Mouse (Mus musculus) forebrain, embryonic 16.5 days (tissue): ENCODE results near the gene Dennd6a. TPM values are rescaled to one million over a fixed set of nuclear protein-coding genes. Genes with fewer than 3 reads are reported as not detected.
"Not testable (repeated sequence)": the region's sequence is repeated elsewhere in the genome, so short reads cannot be mapped to it uniquely, and the experiment has no call there.

ENCODE experiments used
- ATAC-seq: fragments of 200-750 bp; cut with Nextera tagmentation; 2 replicates; pipeline ENCODE4 v1.8.0; 2017; ENCODE audit warnings: mild to moderate bottlenecking, moderate library complexity
- H3K27ac ChIP-seq: fragments of 300-500 bp; sonication (generic); 2 replicates; pipeline ENCODE4 v1.5.1; 2014; ENCODE audit warnings: low read length, control low read depth
- H3K27me3 ChIP-seq: fragments of 300-500 bp; sonication (generic); replicated peaks from 2 replicates; pipeline ENCODE4 v1.6.1; 2014; ENCODE audit warnings: low read length; ENCODE audit not compliant: control insufficient read depth, insufficient read depth
- H3K36me3 ChIP-seq: fragments of 300-500 bp; sonication (generic); 2 replicates; pipeline ENCODE4 v1.6.1; 2014; ENCODE audit not compliant: control insufficient read depth, insufficient read depth
- H3K4me1 ChIP-seq: fragments of 300-500 bp; sonication (generic); replicated peaks from 2 replicates; pipeline ENCODE4 v1.6.1; 2014; ENCODE audit warnings: low read length; ENCODE audit not compliant: control insufficient read depth, insufficient read depth
- H3K4me2 ChIP-seq: fragments of 300-500 bp; sonication (generic); 2 replicates; pipeline ENCODE4 v1.6.1; 2014; ENCODE audit warnings: mild to moderate bottlenecking, low read length, control low read depth
- H3K4me3 ChIP-seq: fragments of 300-500 bp; sonication (generic); replicated peaks from 2 replicates; pipeline ENCODE4 v1.5.1; 2014; ENCODE audit warnings: mild to moderate bottlenecking, low read length, control low read depth
- H3K9ac ChIP-seq: fragments of 300-500 bp; sonication (generic); replicated peaks from 2 replicates; pipeline ENCODE4 v1.6.1; 2014; ENCODE audit warnings: low read depth, low read length, control low read depth
- H3K9me3 ChIP-seq: fragments of 300-500 bp; sonication (generic); 2 replicates; pipeline ENCODE4 v1.6.1; 2016; ENCODE audit warnings: low read length; ENCODE audit not compliant: control insufficient read depth
- WGBS: fragments of 180-500 bp; shearing (Covaris S2); extraction: QIAGEN DNeasy Blood & Tissue Kit; methylation state at CpG from one replicate; pipeline ENCODE4 v1.1.7; 2014; 5-methylcytosine and 5-hydroxymethylcytosine counted together
- polyA plus RNA-seq: library from polyadenylated mRNA; unstranded; fragments of >200 nt; fragmentation: Nextera tagmentation; extraction: Ambion mirVana; gene quantifications from 2 replicates; pipeline ENCODE4 v1.2.1, GENCODE M21; 2015

The Dennd6a gene
- polyA plus RNA-seq = 21.1 and 23.6 TPM in 2 replicates

GRCm38 (mm10) chr14:26573556-26573955 is at the start of gene Dennd6a:
Gene Dennd6a (plus strand): TSS chr14:26573856.
- 93% methylated on average over 5 of the region's 5 CpGs for WGBS
- H3K4me1 ChIP-seq, ATAC-seq, H3K4me2 ChIP-seq, H3K4me3 ChIP-seq, H3K9ac ChIP-seq, H3K27me3 ChIP-seq, H3K36me3 ChIP-seq, H3K9me3 ChIP-seq, H3K27ac ChIP-seq: not testable (repeated sequence)

- Histone ChIP-seq H3K4me3 (no peak overlapping the region), H3K27ac (no peak overlapping the region), H3K9ac (no peak overlapping the region), H3K4me1 (peaks cover 13% of the 10 kb centered on the region), H3K4me2 (no peak overlapping the region), H3K27me3 (no peaks in the 10 kb centered on the region), H3K36me3 (no peaks in the 10 kb centered on the region), H3K9me3 (no peaks in the 10 kb centered on the region)
- 40% methylated on average over 3 of the region's 3 CpGs for WGBS
- ATAC-seq = no peak
Observed at GRCm38 (mm10) chr14:26525955-26526354, 47.7 kb upstream of the Dennd6a start.

- Histone ChIP-seq H3K4me3 (no peak overlapping the region), H3K27me3 (no peaks in the 10 kb centered on the region), H3K36me3 (no peaks in the 10 kb centered on the region), H3K4me2 (no peak overlapping the region), H3K9ac (no peak overlapping the region), H3K9me3 (no peaks in the 10 kb centered on the region), H3K4me1 (peaks cover 28% of the 10 kb centered on the region), H3K27ac (no peak overlapping the region)
- 84% methylated on average over 2 of the region's 2 CpGs for WGBS
- no peak for ATAC-seq
Observed at GRCm38 (mm10) chr14:26528296-26528695, 45.4 kb upstream of the Dennd6a start.

- H3K27me3 ChIP-seq = no peaks in the 10 kb centered on the region
- peaks cover 30% of the 10 kb centered on the region for H3K4me1 ChIP-seq
- H3K9me3 ChIP-seq = no peaks in the 10 kb centered on the region
- no peak overlapping the region for H3K27ac ChIP-seq
- no peak overlapping the region for H3K4me3 ChIP-seq
- no peak overlapping the region for H3K9ac ChIP-seq
- H3K4me2 ChIP-seq = 0 out of 2 replicates have a peak overlapping the region, but pooled peaks have one; percentile 2
- WGBS = 31% methylated on average over 7 of the region's 7 CpGs
- no peaks in the 10 kb centered on the region for H3K36me3 ChIP-seq
- ATAC-seq = no peak
Observed at GRCm38 (mm10) chr14:26530350-26530749, 43.3 kb upstream of the Dennd6a start.

- H3K9me3 ChIP-seq = no peaks in the 10 kb centered on the region
- 68% methylated on average over 10 of the region's 10 CpGs for WGBS
- no peak overlapping the region for H3K9ac ChIP-seq
- no peaks in the 10 kb centered on the region for H3K36me3 ChIP-seq
- no peak for ATAC-seq
- H3K27ac ChIP-seq = no peak overlapping the region
- H3K4me1 ChIP-seq = peaks cover 30% of the 10 kb centered on the region
- H3K27me3 ChIP-seq = no peaks in the 10 kb centered on the region
- H3K4me3 ChIP-seq = no peak overlapping the region
- peak overlapping the region; percentile 25 for H3K4me2 ChIP-seq
Observed at GRCm38 (mm10) chr14:26531410-26532313, 42.0 kb upstream of the Dennd6a start.

GRCm38 (mm10) chr14:26532752-26533151 is 40.9 kb upstream of the Dennd6a start:
- no peak for ATAC-seq
- Histone ChIP-seq H3K27ac (no peak overlapping the region), H3K36me3 (no peaks in the 10 kb centered on the region), H3K9ac (peak overlapping the region; percentile 84; the same call in 1 of the 2 replicates), H3K4me1 (peaks cover 30% of the 10 kb centered on the region), H3K4me2 (peak overlapping the region; percentile 62), H3K4me3 (peak overlapping the region; percentile 89), H3K27me3 (no peaks in the 10 kb centered on the region), H3K9me3 (no peaks in the 10 kb centered on the region)
- WGBS = 57% methylated on average over 9 of the region's 9 CpGs

- no peaks in the 10 kb centered on the region for H3K27me3 ChIP-seq
- peak overlapping the region; percentile 62 for H3K4me2 ChIP-seq
- no peak overlapping the region for H3K27ac ChIP-seq
- 19% methylated on average over 19 of the region's 19 CpGs for WGBS
- peaks cover 30% of the 10 kb centered on the region for H3K4me1 ChIP-seq
- no peaks in the 10 kb centered on the region for H3K36me3 ChIP-seq
- no peaks in the 10 kb centered on the region for H3K9me3 ChIP-seq
- H3K4me3 ChIP-seq = peak overlapping the region; percentile 89
- no peak for ATAC-seq
- peak overlapping the region; percentile 84 for H3K9ac ChIP-seq
Observed at GRCm38 (mm10) chr14:26533267-26533666, 40.4 kb upstream of the Dennd6a start.

GRCm38 (mm10) chr14:26533821-26534756 is 39.6 kb upstream of the Dennd6a start:
- no peaks in the 10 kb centered on the region for H3K36me3 ChIP-seq
- peaks cover 30% of the 10 kb centered on the region for H3K4me1 ChIP-seq
- H3K4me2 ChIP-seq = peak overlapping the region; percentile 62
- H3K27ac ChIP-seq = peak overlapping the region; percentile 83
- peak overlapping the region; percentile 84 for H3K9ac ChIP-seq
- no peaks in the 10 kb centered on the region for H3K9me3 ChIP-seq
- peak; percentile 81 for ATAC-seq
- H3K4me3 ChIP-seq = peak overlapping the region; percentile 89
- H3K27me3 ChIP-seq = no peaks in the 10 kb centered on the region
- under 1% methylated on average over 76 of the region's 92 CpGs for WGBS
